In genomic region chr6:29851873-29852272, GRCm38 (mm10) we compare ENCODE assay signal across 32 mouse cellular contexts.
"Had no signal": no experiment of that assay in that cellular context is flagged by ENCODE, and none has a peak within 500 bp of the region (broad histone marks: within the 10 kb centered on the region; RNA-seq: fewer than 3 reads in every experiment).

No protein-coding gene starts in this region.

- H3K36me3 ChIP-seq: heart, embryonic 10.5 days; heart, embryonic 12.5 days; heart, embryonic 13.5 days; heart, embryonic 15.5 days; hindbrain, embryonic 10.5 days; hindbrain, embryonic 12.5 days; hindbrain, embryonic 13.5 days; hindbrain, embryonic 15.5 days; intestine, embryonic 15.5 days had no signal

- H3K27me3 ChIP-seq: heart, embryonic 12.5 days; heart, embryonic 13.5 days; heart, embryonic 15.5 days; hindbrain, embryonic 12.5 days; hindbrain, embryonic 13.5 days; hindbrain, embryonic 15.5 days; intestine, embryonic 15.5 days had no signal

- DNase-seq: heart, adult 2 months; heart, postnatal 10 days; heart, postnatal 14 days; heart, postnatal 36 days; heart, postnatal 4 days; kidney, adult 11 months; kidney, adult 18-20 months; kidney, adult 8-10 months; kidney, adult 9 months; kidney, postnatal 10 days; kidney, postnatal 14 days; kidney, postnatal 4 days; layer of hippocampus, adult 9-11 months; layer of hippocampus, postnatal 36 days had no signal

- H3K4me1 ChIP-seq: hindbrain, embryonic 13.5 days; hindbrain, embryonic 15.5 days had no signal

- H3K9ac ChIP-seq: heart, embryonic 12.5 days; heart, embryonic 13.5 days; heart, embryonic 15.5 days; hindbrain, embryonic 12.5 days; hindbrain, embryonic 13.5 days; hindbrain, embryonic 15.5 days; intestine, embryonic 15.5 days had no signal

- H3K27ac ChIP-seq: heart, adult 2 months; heart, embryonic 10.5 days; heart, embryonic 13.5 days; heart, embryonic 15.5 days; hindbrain, embryonic 12.5 days; hindbrain, embryonic 13.5 days; hindbrain, embryonic 14.5 days; hindbrain, embryonic 15.5 days; hindbrain, postnatal 0 days; intestine, embryonic 15.5 days; kidney, postnatal 0 days; layer of hippocampus, adult 2 months had no signal

- H3K4me2 ChIP-seq: heart, embryonic 11.5 days; heart, embryonic 12.5 days; heart, embryonic 13.5 days; heart, embryonic 15.5 days; hindbrain, embryonic 12.5 days; hindbrain, embryonic 13.5 days; hindbrain, embryonic 14.5 days; hindbrain, embryonic 15.5 days; intestine, embryonic 15.5 days had no signal

- H3K4me3 ChIP-seq: heart, adult 2 months; heart, embryonic 10.5 days; heart, embryonic 12.5 days; heart, embryonic 13.5 days; heart, embryonic 15.5 days; hindbrain, embryonic 10.5 days; hindbrain, embryonic 12.5 days; hindbrain, embryonic 13.5 days; hindbrain, embryonic 15.5 days; intestine, embryonic 15.5 days; layer of hippocampus, adult 2 months had no signal

- ATAC-seq: hindbrain, embryonic 16.5 days; hindbrain, postnatal 0 days; inflammation-experienced regulatory T-cells, adult 6 months; intestine, embryonic 15.5 days; intestine, embryonic 16.5 days; intestine, postnatal 0 days had no signal

- H3K9me3 ChIP-seq: heart, embryonic 10.5 days; heart, embryonic 12.5 days; heart, embryonic 13.5 days; heart, embryonic 15.5 days; hindbrain, embryonic 10.5 days; hindbrain, embryonic 12.5 days; hindbrain, embryonic 13.5 days; hindbrain, embryonic 15.5 days; intestine, embryonic 15.5 days had no signal
